Mouse (Mus musculus) limb, embryonic 12.5 days (tissue): ENCODE measurements at regions not wholly inside any gene's neighbourhood (a gene's known extent, or its start where the extent isn't known, plus 50 kb on each side); places are given as distances from the start of the nearest gene placed in this dataset.

ENCODE experiments used
- ATAC-seq: fragments of 200-750 bp; cut with Nextera tagmentation; 2 replicates; pipeline ENCODE4 v1.8.0; 2017; ENCODE audit warnings: low read depth, moderate TSS enrichment; ENCODE audit not compliant: insufficient number of reproducible peaks, insufficient read depth, low FRiP score, low TSS enrichment
- H3K27ac ChIP-seq: fragments of 300-500 bp; sonication (generic); 2 replicates; pipeline ENCODE4 v1.5.1; 2016; ENCODE audit warnings: mild to moderate bottlenecking, moderate library complexity
- H3K27me3 ChIP-seq: fragments of 300-500 bp; sonication (generic); 2 replicates; pipeline ENCODE4 v1.6.1; 2016; ENCODE audit warnings: mild to moderate bottlenecking, moderate library complexity
- H3K36me3 ChIP-seq: fragments of 300-500 bp; sonication (generic); 2 replicates; pipeline ENCODE4 v1.6.1; 2016; ENCODE audit warnings: mild to moderate bottlenecking, moderate library complexity
- H3K4me1 ChIP-seq: fragments of 300-500 bp; sonication (generic); replicated peaks from 2 replicates; pipeline ENCODE4 v1.6.1; 2016
- H3K4me2 ChIP-seq: fragments of 300-500 bp; sonication (generic); 2 replicates; pipeline ENCODE4 v1.6.1; 2016; ENCODE audit warnings: mild to moderate bottlenecking, moderate library complexity
- H3K4me3 ChIP-seq: fragments of 300-500 bp; sonication (generic); replicated peaks from 2 replicates; pipeline ENCODE4 v1.5.1; 2016; ENCODE audit warnings: mild to moderate bottlenecking
- H3K9ac ChIP-seq: fragments of 300-500 bp; sonication (generic); replicated peaks from 2 replicates; pipeline ENCODE4 v1.6.1; 2016; ENCODE audit warnings: mild to moderate bottlenecking, moderate library complexity
- H3K9me3 ChIP-seq: fragments of 300-500 bp; sonication (generic); 2 replicates; pipeline ENCODE4 v1.6.1; 2016; ENCODE audit warnings: mild to moderate bottlenecking, moderate library complexity
- WGBS: fragments of 180-500 bp; shearing (Covaris S2); methylation state at CpG from one replicate; pipeline ENCODE4 v1.1.7; 2016; 5-methylcytosine and 5-hydroxymethylcytosine counted together

GRCm38 (mm10) chr5:91725380-91726117 is 208.1 kb downstream of the Parm1 start:
- ATAC-seq, result no peak
- H3K4me2 ChIP-seq, result no peak overlapping the region
- WGBS, result 68% methylated on average over 4 of the region's 4 CpGs
- peaks cover 19% of the 10 kb centered on the region; the same call in 1 of the 2 replicates for H3K4me1 ChIP-seq
- no peak overlapping the region for H3K9ac ChIP-seq
- no peaks in the 10 kb centered on the region for H3K27me3 ChIP-seq
- no peak overlapping the region for H3K27ac ChIP-seq
- no peaks in the 10 kb centered on the region for H3K9me3 ChIP-seq
- H3K36me3 ChIP-seq, result no peaks in the 10 kb centered on the region
- H3K4me3 ChIP-seq, result no peak overlapping the region

- H3K4me1 ChIP-seq, result peaks cover 19% of the 10 kb centered on the region; the same call in 1 of the 2 replicates
- H3K4me2 ChIP-seq, result no peak overlapping the region
- H3K36me3 ChIP-seq, result no peaks in the 10 kb centered on the region
- no peaks in the 10 kb centered on the region for H3K27me3 ChIP-seq
- no peak for ATAC-seq
- WGBS, result 85% methylated on average over 1 of the region's 1 CpGs
- H3K9me3 ChIP-seq, result no peaks in the 10 kb centered on the region
- H3K27ac ChIP-seq, result no peak overlapping the region
- no peak overlapping the region for H3K9ac ChIP-seq
- no peak overlapping the region for H3K4me3 ChIP-seq
These were observed 207.5 kb downstream of the Parm1 start for GRCm38 (mm10) chr5:91724881-91725280.

GRCm38 (mm10) chr5:91723416-91723815 is 206.0 kb downstream of the Parm1 start:
- no peaks in the 10 kb centered on the region for H3K27me3 ChIP-seq
- no peak overlapping the region for H3K9ac ChIP-seq
- H3K36me3 ChIP-seq, result no peaks in the 10 kb centered on the region
- ATAC-seq, result no peak
- 3% methylated on average over 1 of the region's 1 CpGs for WGBS
- peaks cover 11% of the 10 kb centered on the region for H3K4me1 ChIP-seq
- no peak overlapping the region for H3K4me2 ChIP-seq
- H3K9me3 ChIP-seq, result no peaks in the 10 kb centered on the region
- H3K4me3 ChIP-seq, result no peak overlapping the region
- peak overlapping the region; percentile 46; the same call in 1 of the 2 replicates for H3K27ac ChIP-seq

- H3K4me2 ChIP-seq, result no peak overlapping the region
- H3K27ac ChIP-seq, result peak overlapping the region; percentile 57
These were observed 205.6 kb downstream of the Parm1 start for GRCm38 (mm10) chr5:91722982-91723381.

GRCm38 (mm10) chr5:91722403-91722802 is 205.0 kb downstream of the Parm1 start:
- no peak overlapping the region for H3K4me3 ChIP-seq
- H3K36me3 ChIP-seq, result no peaks in the 10 kb centered on the region
- no peaks in the 10 kb centered on the region for H3K9me3 ChIP-seq
- peaks cover 11% of the 10 kb centered on the region for H3K4me1 ChIP-seq
- peak overlapping the region; percentile 57 for H3K27ac ChIP-seq
- no peak for ATAC-seq
- H3K27me3 ChIP-seq, result no peaks in the 10 kb centered on the region
- H3K4me2 ChIP-seq, result no peak overlapping the region
- H3K9ac ChIP-seq, result no peak overlapping the region
- WGBS, result 68% methylated on average over 5 of the region's 5 CpGs

More at GRCm38 (mm10) chr5:91722982-91723381, 205.6 kb downstream of the Parm1 start:
- Histone ChIP-seq H3K9ac (no peak overlapping the region), H3K4me1 (peaks cover 11% of the 10 kb centered on the region), H3K4me3 (no peak overlapping the region), H3K27me3 (no peaks in the 10 kb centered on the region), H3K9me3 (no peaks in the 10 kb centered on the region), H3K36me3 (no peaks in the 10 kb centered on the region)
- 0 out of 2 replicates have a peak, but pooled peaks have one; percentile 44 for ATAC-seq
- WGBS, result 4% methylated on average over 5 of the region's 5 CpGs

- Histone ChIP-seq H3K27ac (no peak overlapping the region), H3K9ac (no peak overlapping the region), H3K36me3 (no peaks in the 10 kb centered on the region), H3K4me1 (peaks cover 11% of the 10 kb centered on the region), H3K4me3 (no peak overlapping the region), H3K9me3 (no peaks in the 10 kb centered on the region), H3K27me3 (no peaks in the 10 kb centered on the region), H3K4me2 (no peak overlapping the region)
- 90% methylated on average over 9 of the region's 9 CpGs for WGBS
- no peak for ATAC-seq
These were observed 204.0 kb downstream of the Parm1 start for GRCm38 (mm10) chr5:91721231-91722096.

- H3K9ac ChIP-seq, result no peak overlapping the region
- H3K27ac ChIP-seq, result no peak overlapping the region
- H3K36me3 ChIP-seq, result no peaks in the 10 kb centered on the region
- H3K4me3 ChIP-seq, result no peak overlapping the region
- whole genome bisulfite sequencing, result 51% methylated on average over 8 of the region's 8 CpGs
- H3K4me1 ChIP-seq, result peaks cover 7% of the 10 kb centered on the region; the same call in 1 of the 2 replicates
- H3K27me3 ChIP-seq, result no peaks in the 10 kb centered on the region
- no peak for ATAC-seq
- H3K9me3 ChIP-seq, result no peaks in the 10 kb centered on the region
- no peak overlapping the region for H3K4me2 ChIP-seq
These were observed 195.6 kb downstream of the Parm1 start for GRCm38 (mm10) chr5:91713020-91713419.

- ATAC-seq, result no peak
- 88% methylated on average over 1 of the region's 1 CpGs for WGBS
- Histone ChIP-seq H3K9me3 (no peaks in the 10 kb centered on the region), H3K9ac (no peak overlapping the region), H3K27ac (no peak overlapping the region), H3K36me3 (no peaks in the 10 kb centered on the region), H3K4me2 (no peak overlapping the region), H3K4me1 (peaks cover 7% of the 10 kb centered on the region; the same call in 1 of the 2 replicates), H3K27me3 (no peaks in the 10 kb centered on the region), H3K4me3 (no peak overlapping the region)
These were observed 192.3 kb downstream of the Parm1 start for GRCm38 (mm10) chr5:91709494-91710286.

GRCm38 (mm10) chr5:91708149-91708548 is 190.7 kb downstream of the Parm1 start:
- Histone ChIP-seq H3K27ac (no peak overlapping the region), H3K27me3 (no peaks in the 10 kb centered on the region), H3K4me3 (no peak overlapping the region), H3K9ac (no peak overlapping the region), H3K9me3 (no peaks in the 10 kb centered on the region), H3K4me1 (peaks cover 3% of the 10 kb centered on the region; the same call in 1 of the 2 replicates), H3K36me3 (no peaks in the 10 kb centered on the region), H3K4me2 (no peak overlapping the region)
- no peak for ATAC-seq
- WGBS, result 79% methylated on average over 6 of the region's 6 CpGs

- no peaks in the 10 kb centered on the region for H3K27me3 ChIP-seq
- WGBS, result 75% methylated on average over 6 of the region's 6 CpGs
These were observed 179.7 kb downstream of the Parm1 start for GRCm38 (mm10) chr5:91697075-91697474.

GRCm38 (mm10) chr5:91696532-91696931 is 179.1 kb downstream of the Parm1 start:
- Histone ChIP-seq H3K27me3 (no peaks in the 10 kb centered on the region), H3K9ac (no peak overlapping the region), H3K9me3 (no peaks in the 10 kb centered on the region), H3K27ac (no peak overlapping the region), H3K4me2 (no peak overlapping the region), H3K4me1 (peaks cover 19% of the 10 kb centered on the region), H3K36me3 (no peaks in the 10 kb centered on the region), H3K4me3 (no peak overlapping the region)
- ATAC-seq, result no peak
- 86% methylated on average over 6 of the region's 6 CpGs for WGBS

More at GRCm38 (mm10) chr5:91697075-91697474, 179.7 kb downstream of the Parm1 start:
- H3K9me3 ChIP-seq, result no peaks in the 10 kb centered on the region
- no peaks in the 10 kb centered on the region for H3K36me3 ChIP-seq
- H3K4me1 ChIP-seq, result peaks cover 14% of the 10 kb centered on the region
- no peak overlapping the region for H3K9ac ChIP-seq
- no peak overlapping the region for H3K4me2 ChIP-seq
- no peak for ATAC-seq
- no peak overlapping the region for H3K4me3 ChIP-seq
- H3K27ac ChIP-seq, result no peak overlapping the region
